Mouse (Mus musculus) neural tube, embryonic 14.5 days (tissue): Measurements from ENCODE around the gene Riok1. TPM values are rescaled to one million over a fixed set of nuclear protein-coding genes. Genes with fewer than 3 reads are reported as not detected.

ENCODE experiments used
- ATAC-seq: fragments of 200-750 bp; cut with Nextera tagmentation; 2 replicates; pipeline ENCODE4 v1.8.0; 2017; ENCODE audit warnings: low read depth, mild to moderate bottlenecking, moderate TSS enrichment, moderate library complexity
- H3K27ac ChIP-seq: fragments of 300-500 bp; sonication (generic); 2 replicates; pipeline ENCODE4 v1.5.1; 2014; ENCODE audit warnings: low read depth, mild to moderate bottlenecking, control low read depth, low read length, moderate library complexity, mixed read lengths
- H3K27me3 ChIP-seq: fragments of 300-500 bp; sonication (generic); 2 replicates; pipeline ENCODE4 v1.6.1; 2014; ENCODE audit warnings: low read length; ENCODE audit not compliant: control insufficient read depth, insufficient read depth
- H3K36me3 ChIP-seq: fragments of 300-500 bp; sonication (generic); 2 replicates; pipeline ENCODE4 v1.6.1; 2014; ENCODE audit warnings: low read length, mixed read lengths; ENCODE audit not compliant: control insufficient read depth, insufficient read depth
- H3K4me1 ChIP-seq: fragments of 300-500 bp; sonication (generic); 2 replicates; pipeline ENCODE4 v1.6.1; 2014; ENCODE audit warnings: low read length; ENCODE audit not compliant: control insufficient read depth, insufficient read depth
- H3K4me2 ChIP-seq: fragments of 300-500 bp; sonication (generic); 2 replicates; pipeline ENCODE4 v1.6.1; 2014; ENCODE audit warnings: mild to moderate bottlenecking, low read depth, low read length, control low read depth
- H3K4me3 ChIP-seq: fragments of 300-500 bp; sonication (generic); 2 replicates; pipeline ENCODE4 v1.5.1; 2014; ENCODE audit warnings: low read depth, low read length, control low read depth, mixed read lengths
- H3K9ac ChIP-seq: fragments of 300-500 bp; sonication (generic); replicated peaks from 2 replicates; pipeline ENCODE4 v1.6.1; 2014; ENCODE audit warnings: low read depth, mild to moderate bottlenecking, control low read depth, low read length, mixed read lengths
- H3K9me3 ChIP-seq: fragments of 300-500 bp; sonication (generic); 2 replicates; pipeline ENCODE4 v1.6.1; 2016; ENCODE audit warnings: low read length; ENCODE audit not compliant: control insufficient read depth
- WGBS: fragments of 180-500 bp; shearing (Covaris S2); extraction: QIAGEN DNeasy Blood & Tissue Kit; methylation state at CpG from one replicate; pipeline ENCODE4 v1.1.7; 2014; 5-methylcytosine and 5-hydroxymethylcytosine counted together
- polyA plus RNA-seq: library from polyadenylated mRNA; unstranded; fragments of >200 nt; fragmentation: Nextera tagmentation; extraction: Ambion mirVana; gene quantifications from 2 replicates; pipeline ENCODE4 v1.2.1, GENCODE M21; 2014

The Riok1 gene
- polyA plus RNA-seq, 1 experiment from 2014 or later: 57.5 TPM

DNA sequence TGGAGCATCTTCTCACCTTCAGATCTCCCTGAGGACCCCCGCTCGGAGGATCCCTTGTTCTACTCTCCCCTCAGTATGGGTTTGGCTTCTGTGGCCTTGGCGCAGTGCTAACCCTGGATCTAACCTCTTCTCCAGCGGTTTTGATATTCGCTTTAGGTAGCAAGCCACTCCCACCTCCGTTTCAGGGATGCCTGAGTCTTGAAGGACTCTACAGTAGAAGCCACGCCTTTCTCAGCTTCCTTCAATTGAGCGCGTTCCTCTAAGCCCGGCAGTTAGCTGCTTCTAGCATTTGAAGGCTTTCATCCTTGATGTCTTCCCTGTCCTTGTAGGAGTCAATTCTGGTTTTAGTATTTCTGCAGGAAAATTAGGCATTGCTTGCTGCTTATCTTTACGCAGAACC is 40.3 kb downstream of the Riok1 start:
- Histone ChIP-seq H3K27me3 (no peaks in the 10 kb centered on the region), H3K36me3 (no peaks in the 10 kb centered on the region), H3K9me3 (no peaks in the 10 kb centered on the region), H3K27ac (no peak overlapping the region), H3K4me1 (no peaks in the 10 kb centered on the region), H3K4me3 (no peak overlapping the region), H3K9ac (no peak overlapping the region), H3K4me2 (no peak overlapping the region)
- 25% methylated on average over 11 of the region's 11 CpGs for WGBS
- ATAC-seq: no peak

DNA sequence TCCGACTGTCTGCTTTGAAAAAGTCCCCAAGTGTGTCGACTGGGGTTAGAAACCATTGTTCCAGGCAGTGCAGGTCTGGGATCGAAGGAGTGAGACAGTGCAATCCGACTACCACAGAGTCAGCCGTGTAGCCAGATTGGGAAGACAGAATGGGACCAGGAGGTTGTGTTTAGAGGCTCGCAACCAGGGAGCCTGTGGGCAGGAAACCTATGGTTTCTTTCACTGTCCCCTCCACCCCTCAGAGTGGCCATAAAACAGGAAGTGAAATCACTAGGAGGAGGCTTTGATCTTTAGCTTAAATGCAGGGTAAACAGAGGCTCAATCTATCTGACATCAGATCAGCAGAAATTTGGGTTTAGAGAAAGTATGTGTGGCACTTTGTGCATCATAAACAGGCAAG is 42.0 kb downstream of the Riok1 start:
- Histone ChIP-seq H3K9me3 (no peaks in the 10 kb centered on the region), H3K4me1 (no peaks in the 10 kb centered on the region), H3K4me2 (no peak overlapping the region), H3K36me3 (no peaks in the 10 kb centered on the region), H3K27me3 (no peaks in the 10 kb centered on the region), H3K9ac (no peak overlapping the region), H3K27ac (no peak overlapping the region), H3K4me3 (no peak overlapping the region)
- 43% methylated on average over 6 of the region's 6 CpGs for WGBS
- no peak for ATAC-seq

DNA sequence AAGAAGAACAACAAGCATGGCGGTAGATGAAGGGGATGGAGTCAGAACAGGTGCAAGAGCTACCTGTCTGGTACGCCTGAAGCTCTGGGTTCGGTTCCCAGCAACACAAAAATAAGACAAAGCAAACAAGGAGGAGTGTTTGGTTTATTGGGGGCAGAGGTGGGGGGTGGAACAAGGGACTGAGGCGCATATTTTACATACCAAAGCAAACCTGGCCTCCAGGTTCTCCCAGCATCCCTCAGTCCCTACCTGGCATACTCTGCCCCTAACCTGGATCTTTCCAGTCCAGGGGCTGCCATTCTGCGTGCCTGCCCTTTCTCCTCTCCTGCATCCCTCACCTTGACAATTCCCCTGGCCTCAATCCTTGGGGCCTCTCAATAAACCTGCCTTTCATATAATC is 42.6 kb downstream of the Riok1 start:
- H3K36me3 ChIP-seq: no peaks in the 10 kb centered on the region
- WGBS: 85% methylated on average over 5 of the region's 5 CpGs
- ATAC-seq: no peak
- H3K9me3 ChIP-seq: no peaks in the 10 kb centered on the region
- H3K4me2 ChIP-seq: no peak overlapping the region
- H3K27me3 ChIP-seq: no peaks in the 10 kb centered on the region
- no peaks in the 10 kb centered on the region for H3K4me1 ChIP-seq
- H3K27ac ChIP-seq: no peak overlapping the region
- H3K4me3 ChIP-seq: no peak overlapping the region
- H3K9ac ChIP-seq: no peak overlapping the region

DNA sequence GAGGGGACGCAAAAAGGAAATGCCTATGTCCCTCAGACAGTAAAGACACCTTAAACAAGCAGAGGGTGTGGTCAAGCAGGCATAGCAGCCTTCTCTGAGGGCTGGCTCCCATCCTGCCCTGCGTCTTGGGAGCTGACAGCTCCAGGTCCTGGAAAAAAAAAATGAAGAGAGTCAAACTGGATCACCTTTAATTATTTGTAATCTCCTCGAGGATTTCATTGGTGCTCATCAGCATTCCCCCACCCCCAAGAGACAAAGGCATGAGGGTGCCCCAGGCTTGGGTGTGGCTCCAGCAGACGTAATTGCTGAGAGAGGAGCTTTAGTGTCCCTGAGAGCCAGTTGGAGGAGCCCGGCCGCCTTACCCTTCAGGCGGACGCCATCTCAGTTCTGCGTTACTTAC is 43.2 kb downstream of the Riok1 start:
- no peak for ATAC-seq
- Histone ChIP-seq H3K4me3 (no peak overlapping the region), H3K9ac (no peak overlapping the region), H3K4me1 (no peaks in the 10 kb centered on the region), H3K4me2 (no peak overlapping the region), H3K9me3 (no peaks in the 10 kb centered on the region), H3K27ac (no peak overlapping the region), H3K27me3 (no peaks in the 10 kb centered on the region), H3K36me3 (no peaks in the 10 kb centered on the region)
- WGBS: 45% methylated on average over 9 of the region's 9 CpGs

DNA sequence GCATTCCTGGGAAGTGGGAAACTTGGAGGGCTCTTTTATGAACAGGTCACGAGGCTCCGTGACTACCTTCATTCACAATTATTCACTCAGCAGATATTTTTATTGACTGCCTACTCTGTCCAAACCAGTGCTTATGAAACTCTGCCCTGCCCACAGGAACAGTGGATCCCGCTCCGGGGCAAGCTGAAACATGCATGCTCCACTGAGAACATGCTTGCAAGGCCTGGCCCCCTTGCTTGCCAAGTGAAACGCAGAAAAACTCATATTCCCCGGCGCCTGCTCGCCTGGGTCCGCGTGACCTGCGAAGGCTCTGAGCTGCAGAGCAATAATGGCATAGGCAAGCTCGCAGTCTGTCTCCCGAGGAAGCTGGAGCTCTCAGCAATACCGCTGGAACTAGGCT is 43.9 kb downstream of the Riok1 start:
- H3K27me3 ChIP-seq: no peaks in the 10 kb centered on the region
- 83% methylated on average over 14 of the region's 14 CpGs for WGBS
- H3K4me1 ChIP-seq: no peaks in the 10 kb centered on the region
- no peak overlapping the region for H3K4me2 ChIP-seq
- no peaks in the 10 kb centered on the region for H3K36me3 ChIP-seq
- no peak overlapping the region for H3K27ac ChIP-seq
- H3K4me3 ChIP-seq: no peak overlapping the region
- H3K9ac ChIP-seq: no peak overlapping the region
- no peak for ATAC-seq
- H3K9me3 ChIP-seq: no peaks in the 10 kb centered on the region

DNA sequence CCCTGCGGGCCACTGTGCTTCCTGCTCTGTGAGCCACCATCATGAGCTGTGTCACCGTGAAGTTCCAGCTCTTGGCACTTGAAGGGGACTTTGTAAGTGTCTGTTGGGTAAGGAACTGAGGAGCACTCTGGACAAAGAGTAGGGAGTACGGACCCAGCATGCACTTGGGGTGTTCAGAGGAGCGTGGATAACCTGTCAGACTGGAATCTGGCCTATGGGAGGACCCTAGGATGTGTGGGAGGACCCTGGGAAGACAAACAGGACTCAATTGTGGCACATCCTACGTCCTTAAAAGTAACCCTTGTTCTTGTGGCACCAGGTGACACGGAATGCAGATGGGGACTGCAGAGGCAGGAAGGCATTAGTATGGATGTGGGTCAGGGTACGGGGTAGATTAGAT is 44.4 kb downstream of the Riok1 start:
- Histone ChIP-seq H3K4me2 (no peak overlapping the region), H3K36me3 (no peaks in the 10 kb centered on the region), H3K27ac (no peak overlapping the region), H3K9ac (no peak overlapping the region), H3K4me1 (no peaks in the 10 kb centered on the region), H3K4me3 (no peak overlapping the region), H3K27me3 (no peaks in the 10 kb centered on the region), H3K9me3 (no peaks in the 10 kb centered on the region)
- no peak for ATAC-seq
- 85% methylated on average over 7 of the region's 7 CpGs for WGBS

DNA sequence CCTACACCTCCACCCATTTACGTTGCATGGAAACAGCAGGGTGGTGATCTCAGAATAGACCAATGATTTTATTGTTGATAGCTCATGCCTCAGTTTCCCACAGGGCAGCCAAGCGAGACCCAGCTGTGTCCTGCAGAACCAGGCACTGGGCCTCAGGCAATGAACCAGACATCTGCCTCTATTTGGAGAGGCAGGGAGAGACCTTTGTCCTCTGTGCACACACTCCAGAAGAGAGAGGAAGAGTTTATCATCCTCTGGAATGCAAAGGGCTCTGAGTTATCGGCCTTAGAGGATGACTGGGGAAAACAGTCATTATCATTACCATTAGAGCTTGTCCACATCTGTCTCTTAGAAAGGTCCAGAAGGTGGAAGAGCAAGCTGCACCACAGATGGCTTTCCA is 49.9 kb downstream of the Riok1 start:
- Histone ChIP-seq H3K9ac (no peak overlapping the region), H3K27me3 (no peaks in the 10 kb centered on the region), H3K9me3 (no peaks in the 10 kb centered on the region), H3K4me2 (no peak overlapping the region), H3K4me1 (no peaks in the 10 kb centered on the region), H3K27ac (no peak overlapping the region), H3K36me3 (no peaks in the 10 kb centered on the region), H3K4me3 (no peak overlapping the region)
- WGBS: 57% methylated on average over 3 of the region's 3 CpGs
- no peak for ATAC-seq

DNA sequence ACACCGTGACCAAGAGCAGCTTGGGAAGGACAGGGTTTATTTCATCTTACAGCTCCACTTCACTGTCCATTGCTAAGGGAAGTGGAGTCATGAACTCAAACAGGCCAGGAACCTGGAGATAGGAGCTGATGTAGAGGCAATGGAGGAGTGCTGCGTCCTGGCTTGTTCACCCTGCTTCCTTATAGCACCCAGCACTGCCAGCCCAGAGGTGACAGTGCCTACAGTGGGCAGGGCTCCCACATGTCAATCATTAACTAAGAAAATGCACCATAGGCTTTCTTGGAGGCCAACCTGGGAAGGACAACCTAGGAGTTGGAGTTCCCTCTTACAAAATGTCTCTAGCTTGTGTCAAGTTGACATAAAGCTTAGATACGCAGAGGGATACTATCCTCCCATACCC is 51.2 kb downstream of the Riok1 start:
- Histone ChIP-seq H3K36me3 (no peaks in the 10 kb centered on the region), H3K9ac (no peak overlapping the region), H3K27ac (no peak overlapping the region), H3K4me3 (no peak overlapping the region), H3K4me1 (no peaks in the 10 kb centered on the region), H3K4me2 (no peak overlapping the region), H3K9me3 (no peaks in the 10 kb centered on the region), H3K27me3 (no peaks in the 10 kb centered on the region)
- no peak for ATAC-seq
- WGBS: 81% methylated on average over 3 of the region's 3 CpGs

DNA sequence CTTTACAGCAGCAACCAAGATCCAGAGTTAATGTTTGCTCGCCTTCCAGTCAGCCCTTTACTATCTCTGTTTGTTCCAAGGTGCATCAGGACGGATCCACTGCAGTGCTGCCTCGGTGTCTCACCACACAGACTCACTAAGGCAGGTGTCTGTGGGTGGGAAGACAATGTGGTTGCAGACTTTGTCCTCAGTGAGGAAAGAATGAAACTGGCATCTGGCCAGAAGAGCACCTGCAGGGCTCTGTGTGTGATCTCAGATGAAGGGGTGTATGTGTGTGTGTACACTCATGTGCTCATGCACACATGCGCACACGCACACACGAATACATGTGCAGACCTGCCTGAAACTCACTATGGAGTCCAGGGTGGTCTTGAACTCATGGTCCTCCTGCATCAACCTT is 52.7 kb downstream of the Riok1 start:
- no peaks in the 10 kb centered on the region for H3K4me1 ChIP-seq
- no peak overlapping the region for H3K4me2 ChIP-seq
- no peak overlapping the region for H3K4me3 ChIP-seq
- H3K36me3 ChIP-seq: no peaks in the 10 kb centered on the region
- no peak for ATAC-seq
- 93% methylated on average over 6 of the region's 6 CpGs for WGBS
- no peak overlapping the region for H3K9ac ChIP-seq
- H3K27ac ChIP-seq: no peak overlapping the region
- no peaks in the 10 kb centered on the region for H3K27me3 ChIP-seq
- no peaks in the 10 kb centered on the region for H3K9me3 ChIP-seq

DNA sequence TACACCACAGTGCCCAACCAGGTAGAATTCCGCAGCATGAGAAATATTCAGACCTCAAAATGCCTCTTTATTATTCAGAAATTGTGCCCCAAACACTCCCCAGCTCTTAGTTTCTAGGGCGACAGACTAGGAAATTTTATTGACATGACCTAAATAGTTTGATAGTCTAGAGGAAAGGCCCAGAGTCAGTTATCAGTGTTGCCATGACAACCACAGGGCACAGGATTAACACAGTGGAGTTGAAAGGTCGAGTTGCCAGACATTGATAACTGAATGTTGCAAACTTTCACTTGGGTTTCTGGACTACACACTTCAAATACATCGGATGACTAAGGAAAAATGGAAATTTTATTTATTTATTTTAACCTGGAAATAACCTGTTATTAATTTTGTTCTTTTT is 53.1 kb downstream of the Riok1 start:
- H3K27me3 ChIP-seq: no peaks in the 10 kb centered on the region
- H3K4me1 ChIP-seq: no peaks in the 10 kb centered on the region
- 63% methylated on average over 4 of the region's 4 CpGs for WGBS
- H3K4me3 ChIP-seq: no peak overlapping the region
- H3K27ac ChIP-seq: no peak overlapping the region
- no peaks in the 10 kb centered on the region for H3K36me3 ChIP-seq
- no peak for ATAC-seq
- no peak overlapping the region for H3K9ac ChIP-seq
- H3K9me3 ChIP-seq: no peaks in the 10 kb centered on the region
- H3K4me2 ChIP-seq: no peak overlapping the region
